Comparison of ENCODE assay signal across 23 mouse cellular contexts in the genomic region with DNA sequence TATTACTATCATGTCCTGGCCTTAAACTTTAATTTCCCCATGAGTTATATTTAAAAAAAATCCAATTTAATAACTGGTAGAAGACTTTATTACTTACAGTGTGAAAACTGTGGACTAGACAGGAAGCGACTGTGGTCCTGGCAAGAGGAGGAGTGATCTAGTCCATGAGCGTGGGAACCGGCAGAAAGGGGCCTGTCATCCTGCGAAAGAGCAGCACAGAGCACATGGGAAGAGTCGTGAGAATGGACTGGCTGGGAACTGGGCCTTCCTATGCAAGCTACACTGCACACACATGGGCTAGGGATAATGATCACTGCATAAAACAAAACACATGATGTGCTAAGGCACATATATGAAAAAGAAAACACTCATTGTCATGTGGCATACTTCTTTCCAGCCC.
DNase-seq lines count a peak whose midpoint lies in the region; ATAC-seq lines count a peak whose summit lies in the region.
"Had no signal": no experiment of that assay in that cellular context is flagged by ENCODE, and none has a peak within 500 bp of the region (broad histone marks: within the 10 kb centered on the region; RNA-seq: fewer than 3 reads in every experiment).

No protein-coding gene starts in this region.

- intact Hi-C loops in heart, postnatal 14 days (cut with DNase I), result no loop called here
- intact Hi-C loops in left cerebral cortex, postnatal 10 days (cut with DNase I), result no loop called here

- peak; percentile 49 for ATAC-seq in activated CD4-positive, CD25-positive, alpha-beta regulatory T cell, adult 4 months
- ATAC-seq: forebrain, embryonic 13.5 days; forebrain, embryonic 16.5 days; hindbrain, embryonic 16.5 days; inflammation-experienced regulatory T-cells, adult 6 months; Patski had no signal

- peak; percentile 89 for DNase-seq in heart, adult 11 months
- DNase-seq in heart, postnatal 14 days, result no peak
- peak; percentile 9 for DNase-seq in lung, postnatal 10 days
- DNase-seq in lung, postnatal 25 days (ENCODE audit: low spot score), result no peak
- DNase-seq in naive thymus-derived CD4-positive, alpha-beta T cell, adult 2 months (ENCODE audit: low read depth), result peak; percentile 35
- DNase-seq in left cerebral cortex, postnatal 10 days (ENCODE audit: extremely low spot score in 1 of 2, low spot score in 2 of 2), result no peak
- no peak for DNase-seq in embryo, embryonic 11 days
- DNase-seq: adrenal gland, adult 2 months; adrenal gland, postnatal 14 days; B cell, adult 2 months; cerebellum, adult 11-12 months; cerebellum, adult 8-10 months; cerebellum, postnatal 10 days; cerebellum, postnatal 36 days; gastrocnemius, postnatal 10 days; gastrocnemius, postnatal 36 days; heart, postnatal 36 days had no signal

Comparison
In these comparisons a context has a peak if more than half of its experiments do, and no peak if none do; other contexts are left out.
1. DNase-seq: peak in heart, adult 11 months (single experiment), lung, postnatal 10 days (single experiment) and naive thymus-derived CD4-positive, alpha-beta T cell, adult 2 months (single experiment); none in heart, postnatal 14 days (0 of 2), lung, postnatal 25 days (single experiment), left cerebral cortex, postnatal 10 days (0 of 2) and embryo, embryonic 11 days (single experiment).